Mouse (Mus musculus): ENCODE results near the gene Aldh6a1. TPM values are rescaled to one million over a fixed set of nuclear protein-coding genes. Genes with fewer than 3 reads are reported as not detected.

The Aldh6a1 gene
- 7.4 TPM for total RNA-seq (2023)

DNA sequence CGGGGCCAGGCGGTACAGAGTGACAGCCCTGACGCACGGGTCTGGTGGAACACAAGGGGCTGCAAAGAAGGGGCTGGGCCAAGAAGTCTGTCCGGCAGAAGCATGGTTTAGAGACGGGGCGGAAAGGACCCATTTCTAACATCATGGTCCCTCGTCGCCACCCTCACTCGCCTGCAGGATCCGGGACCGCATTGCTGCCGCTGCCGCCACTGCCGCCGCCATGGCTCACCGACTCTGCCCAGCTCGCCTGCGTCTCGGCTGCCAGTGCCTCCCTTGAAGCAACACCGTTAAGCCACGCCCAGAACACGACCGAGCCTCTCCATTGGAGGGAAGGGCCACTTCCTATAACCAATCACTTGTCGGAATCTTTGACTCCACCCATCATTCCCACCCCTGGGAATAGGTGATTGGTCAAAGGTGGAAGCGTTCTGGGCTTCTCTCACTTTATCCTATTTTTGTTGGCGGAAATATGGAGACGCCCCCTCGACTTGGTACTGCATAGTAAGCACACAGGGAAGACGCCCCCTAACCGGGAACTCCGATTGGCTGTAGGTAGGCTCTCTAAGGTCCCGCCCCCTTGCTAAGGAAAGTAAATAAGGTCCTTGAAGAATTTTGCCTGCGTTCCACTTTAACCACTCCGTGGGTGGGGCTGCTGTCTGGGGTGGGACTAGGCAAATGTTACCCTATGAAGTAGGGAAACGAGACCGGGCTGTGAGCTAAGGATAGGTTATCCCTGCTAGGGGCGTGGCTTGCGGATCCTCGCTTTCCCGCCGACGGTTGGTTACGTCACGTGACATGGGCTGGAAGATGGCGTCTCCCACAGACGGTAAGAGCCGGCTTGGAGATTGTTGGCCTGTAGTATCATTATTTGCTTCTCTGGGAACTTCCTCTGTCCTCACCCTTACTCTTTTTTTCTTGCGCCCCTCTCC, at the start of gene Aldh6a1, which contains the start of gene Lin52:
TSS of gene Aldh6a1 (minus strand) at position 287 of the 929 bp plus-strand sequence.
TSS of gene Lin52 (plus strand) at position 705 of the 929 bp plus-strand sequence.

DNA sequence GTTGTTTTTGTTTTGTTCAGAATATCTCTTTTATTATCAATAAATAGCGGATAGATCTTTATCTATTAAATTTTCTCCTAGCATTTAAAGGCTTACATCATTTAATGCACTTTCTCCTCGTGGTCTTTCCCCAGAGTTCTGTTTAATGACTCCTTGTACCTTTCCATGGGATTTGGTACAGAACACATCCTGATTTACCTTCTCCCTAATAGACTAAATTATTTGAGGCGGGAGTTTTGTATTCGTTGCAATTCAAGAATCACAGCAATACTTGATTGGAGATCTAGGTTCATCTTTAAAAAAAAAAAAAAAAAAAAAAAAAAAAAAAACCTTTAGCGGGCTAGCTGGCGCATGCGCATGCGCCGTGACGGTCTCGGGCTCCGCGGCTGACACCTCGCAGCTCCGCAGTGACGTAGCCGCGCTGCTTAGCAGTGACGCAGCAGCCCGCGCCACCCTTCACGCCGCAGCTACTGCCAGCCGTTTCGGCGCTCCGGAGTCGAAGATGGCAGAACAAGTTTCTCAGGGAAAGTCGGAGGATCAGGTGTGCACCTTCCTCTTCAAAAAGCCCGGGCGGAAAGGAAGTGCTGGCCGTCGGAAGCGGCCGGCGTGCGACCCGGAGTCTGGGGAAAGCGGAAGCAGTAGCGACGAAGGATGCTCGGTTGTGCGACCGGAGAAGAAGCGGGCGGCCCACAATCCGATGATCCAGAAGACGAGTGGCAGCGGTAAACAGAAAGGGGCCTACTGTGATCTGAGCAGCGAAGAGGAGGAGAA, 33.8 kb downstream of the Aldh6a1 start, which contains the start of gene Rnf113a2:
TSS of gene Rnf113a2 (plus strand) at position 363 of the 771 bp plus-strand sequence.

DNA sequence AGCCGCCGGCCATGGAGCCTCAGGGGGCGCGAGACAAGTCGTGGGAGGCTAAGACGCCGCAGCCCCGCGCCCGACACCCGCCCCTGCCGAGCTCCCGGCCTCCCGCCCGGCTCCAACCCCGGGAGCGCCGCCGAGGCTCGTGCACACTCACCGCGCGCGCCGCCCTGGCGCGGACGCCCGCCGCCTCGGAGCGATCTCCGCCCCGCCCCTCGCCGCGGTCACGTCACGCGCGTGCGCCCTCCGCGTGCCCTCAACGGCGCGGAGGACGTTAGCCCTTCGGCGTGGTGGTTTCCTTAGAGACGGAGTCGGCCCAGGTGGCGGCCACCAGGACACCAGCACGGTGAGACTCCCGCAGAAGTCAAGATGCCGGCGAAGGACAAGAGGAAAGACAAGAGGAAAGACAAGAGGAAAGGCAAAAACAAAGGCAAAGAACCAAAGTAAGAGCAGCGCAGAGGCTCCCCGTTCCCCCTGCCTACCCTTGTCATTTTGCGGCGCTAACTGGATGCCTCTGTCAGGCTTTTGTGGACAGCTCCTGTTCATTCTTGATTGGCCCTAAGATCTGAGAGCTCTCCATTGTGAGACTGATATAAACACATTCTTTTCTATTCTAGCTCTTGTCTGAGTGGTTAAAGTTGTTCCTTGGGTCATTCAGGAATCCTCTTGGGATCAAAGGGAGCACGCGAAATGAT, 41.8 kb downstream of the Aldh6a1 start, which contains the start of the genes Entpd5 and Bbof1:
TSS of gene Entpd5 (minus strand) at position 211 of the 689 bp plus-strand sequence.
TSS of gene Bbof1 (plus strand) at position 253 of the 689 bp plus-strand sequence.

Other genes starting within 250 kb of the Aldh6a1 start
- gene Elmsan1, start 232.1 kb downstream of the Aldh6a1 start, total RNA-seq (2023): 257 TPM
- 12.9 TPM for gene Ptgr2, start 165.8 kb downstream of the Aldh6a1 start, total RNA-seq (2023)
- gene Zfp410, start 134.2 kb downstream of the Aldh6a1 start, total RNA-seq (2023): 85.7 TPM
- 29.5 TPM for gene Coq6, start 89.3 kb downstream of the Aldh6a1 start, total RNA-seq (2023)
- gene Fam161b, start 89.2 kb downstream of the Aldh6a1 start, total RNA-seq (2023): 1.0 TPM
- gene Entpd5, start 42.0 kb downstream of the Aldh6a1 start, total RNA-seq (2023): 36.6 TPM
- 1.1 TPM for gene Bbof1, start 41.9 kb downstream of the Aldh6a1 start, total RNA-seq (2023)
- gene Rnf113a2, start 33.8 kb downstream of the Aldh6a1 start, total RNA-seq (2023): 34.1 TPM
- gene Lin52, start 418 bp upstream of the Aldh6a1 start, total RNA-seq (2023): 18.8 TPM
- gene Vsx2, start 118.8 kb upstream of the Aldh6a1 start, total RNA-seq (2023): not detected
- gene Abcd4, start 166.4 kb upstream of the Aldh6a1 start, total RNA-seq (2023): 16.8 TPM
- not detected for gene Vrtn, start 190.0 kb upstream of the Aldh6a1 start, total RNA-seq (2023)
- gene Syndig1l, start 247.8 kb upstream of the Aldh6a1 start, total RNA-seq (2023): not detected